Mouse (Mus musculus) G1E (cell line): ENCODE data around the gene Smok3c. TPM values are rescaled to one million over a fixed set of nuclear protein-coding genes. Genes with fewer than 3 reads are reported as not detected.
"Not testable (repeated sequence)": the region's sequence is repeated elsewhere in the genome, so short reads cannot be mapped to it uniquely, and the experiment has no call there.

Experiments
- ATAC-seq: 2 replicates; pipeline ENCODE4 v1.8.0; 2016; ENCODE audit warnings: mild to moderate bottlenecking; ENCODE audit not compliant: insufficient number of reproducible peaks, poor library complexity, low FRiP score, severe bottlenecking; ENCODE audit errors: extremely low read depth
- DNase-seq: peaks from one replicate; pipeline ENCODE4 v3.0.0; 2012; ENCODE audit warnings: low spot score
- H3K27me3 ChIP-seq: 2 replicates; pipeline ENCODE4 v1.6.1; 2012; ENCODE audit warnings: mild to moderate bottlenecking, low read length, inconsistent platforms; ENCODE audit not compliant: insufficient read depth
- H3K36me3 ChIP-seq: replicated peaks from 2 replicates; pipeline ENCODE3; 2012; ENCODE audit warnings: mild to moderate bottlenecking, inconsistent platforms
- H3K4me1 ChIP-seq: 2 replicates; pipeline ENCODE4 v1.6.1; 2012; ENCODE audit warnings: low read depth, low read length, inconsistent platforms, mixed read lengths; ENCODE audit not compliant: insufficient read depth
- H3K4me3 ChIP-seq: 2 replicates; pipeline ENCODE4 v1.5.1; 2012; ENCODE audit warnings: low read depth, mild to moderate bottlenecking, inconsistent platforms, low read length, moderate library complexity, mixed read lengths
- H3K9me3 ChIP-seq: replicated peaks from 2 replicates; pipeline ENCODE4 v1.6.1; 2012; ENCODE audit warnings: inconsistent platforms
- CTCF ChIP-seq: IDR thresholded peaks from 2 replicates; pipeline ENCODE4 v1.5.1; 2012; ENCODE audit warnings: low read depth, low read length, inconsistent platforms, mixed read lengths
- GATA1 ChIP-seq: IDR thresholded peaks from 2 replicates; pipeline ENCODE4 v1.6.1; 2012; ENCODE audit warnings: borderline replicate concordance, low read length, inconsistent platforms, mixed read lengths
- GATA2 ChIP-seq: IDR thresholded peaks from 2 replicates; pipeline ENCODE4 v1.6.1; 2012; ENCODE audit warnings: low read depth, low read length, inconsistent platforms, borderline replicate concordance
- POLR2AphosphoS5 ChIP-seq: IDR thresholded peaks from 2 replicates; pipeline ENCODE4 v1.6.1; 2012; ENCODE audit warnings: low read depth, low read length, inconsistent platforms; ENCODE audit not compliant: insufficient replicate concordance
- TAL1 ChIP-seq: conservative IDR thresholded peaks from 2 replicates; pipeline ENCODE4 v1.6.1; 2012; ENCODE audit warnings: low read depth, low read length, inconsistent platforms, mixed read lengths
- polyA plus RNA-seq: library from polyadenylated mRNA; stranded (reverse); fragments of >175 nt; gene quantifications from 2 replicates; pipeline ENCODE4 v1.2.3, GENCODE M21; 2012
- total RNA-seq, 2 experiments: library from RNA; stranded (forward) in 1 of 2; stranded (reverse) in 1 of 2; fragments of 200-1000 nt in 1 of 2; fragments of >200 nt in 1 of 2; fragmentation: Nextera tagmentation in 1 of 2; gene quantifications; 2 replicates each; pipeline ENCODE4 v1.2.3; 2014 to 2017

Gene Smok3c
- total RNA-seq (2014; fragmentation: Nextera tagmentation) (not detected in 2 replicates), total RNA-seq (2017) (0.11 TPM in 1 of 2 replicates, not detected in the other), polyA plus RNA-seq (not detected in 2 replicates)

GRCm38 (mm10) chr5:138052894-138053293 is at the start of gene Smok3c:
Gene Smok3c (plus strand): TSS chr5:138053194.
- not testable (repeated sequence) for H3K36me3 ChIP-seq, H3K27me3 ChIP-seq, H3K4me1 ChIP-seq, ATAC-seq, DNase-seq, H3K4me3 ChIP-seq, H3K9me3 ChIP-seq

GRCm38 (mm10) chr5:138009437-138009836 is 43.6 kb upstream of the Smok3c start:
- Histone ChIP-seq H3K27me3 (no peaks in the 10 kb centered on the region), H3K4me1 (no peaks in the 10 kb centered on the region), H3K4me3 (no peak overlapping the region), H3K9me3 (no peaks in the 10 kb centered on the region), H3K36me3 (no peaks in the 10 kb centered on the region)
- DNase-seq = no peak
- TF ChIP-seq GATA2 (no peak), GATA1 (no peak), POLR2AphosphoS5 (no peak), CTCF (no peak), TAL1 (no peak)
- no peak for ATAC-seq

- DNase-seq (no peak), ATAC-seq (no peak)
- Histone ChIP-seq H3K27me3 (no peaks in the 10 kb centered on the region), H3K4me1 (no peaks in the 10 kb centered on the region), H3K36me3 (no peaks in the 10 kb centered on the region), H3K9me3 (no peaks in the 10 kb centered on the region), H3K4me3 (no peak overlapping the region)
- no peak for TF ChIP-seq GATA2
- no peak for TF ChIP-seq TAL1
- TF ChIP-seq CTCF = no peak
- TF ChIP-seq POLR2AphosphoS5 = no peak
- no peak for TF ChIP-seq GATA1
Measured at GRCm38 (mm10) chr5:138012382-138012781, 40.6 kb upstream of the Smok3c start.

GRCm38 (mm10) chr5:138016530-138016929 is 36.5 kb upstream of the Smok3c start:
- DNase-seq (no peak), ATAC-seq (no peak)
- Histone ChIP-seq H3K36me3 (no peaks in the 10 kb centered on the region), H3K9me3 (no peaks in the 10 kb centered on the region), H3K4me1 (no peaks in the 10 kb centered on the region), H3K4me3 (no peak overlapping the region), H3K27me3 (no peaks in the 10 kb centered on the region)
- TF ChIP-seq CTCF = no peak
- no peak for TF ChIP-seq POLR2AphosphoS5
- no peak for TF ChIP-seq GATA2
- TF ChIP-seq TAL1 = no peak
- TF ChIP-seq GATA1 = no peak

- ATAC-seq (no peak), DNase-seq (no peak)
- H3K4me3 ChIP-seq = no peak overlapping the region
- no peaks in the 10 kb centered on the region for H3K4me1 ChIP-seq
- H3K27me3 ChIP-seq = no peaks in the 10 kb centered on the region
- TF ChIP-seq TAL1 (no peak), CTCF (no peak), GATA1 (no peak), POLR2AphosphoS5 (no peak), GATA2 (no peak)
- H3K9me3 ChIP-seq = no peaks in the 10 kb centered on the region
- no peaks in the 10 kb centered on the region for H3K36me3 ChIP-seq
Measured at GRCm38 (mm10) chr5:138016997-138017396, 36.0 kb upstream of the Smok3c start.

GRCm38 (mm10) chr5:138019577-138019976 is 33.4 kb upstream of the Smok3c start:
- not testable (repeated sequence) for H3K4me1 ChIP-seq, DNase-seq, H3K9me3 ChIP-seq, H3K27me3 ChIP-seq, ATAC-seq, H3K4me3 ChIP-seq, H3K36me3 ChIP-seq

- H3K9me3 ChIP-seq, H3K4me3 ChIP-seq, H3K36me3 ChIP-seq, ATAC-seq, DNase-seq, H3K4me1 ChIP-seq, H3K27me3 ChIP-seq: not testable (repeated sequence)
Measured at GRCm38 (mm10) chr5:138020961-138021479, 32.0 kb upstream of the Smok3c start, which contains the start of the genes Smok3a and Smok3b. Gene Smok3a (plus strand): TSS chr5:138021261. Gene Smok3b (plus strand): TSS chr5:138021429.
